Mouse (Mus musculus) embryonic fibroblast, embryonic 13.5 days (primary cell): ENCODE results near the gene Magt1.

ENCODE experiments used
- CTCF ChIP-seq: IDR thresholded peaks from 2 replicates; pipeline ENCODE4 v1.5.1; 2011; ENCODE audit warnings: mild to moderate bottlenecking, control low read depth, low read length, moderate library complexity, borderline replicate concordance; ENCODE audit not compliant: insufficient read depth
- POLR2A ChIP-seq: IDR thresholded peaks from 2 replicates; pipeline ENCODE4 v1.6.1; 2011; ENCODE audit warnings: low read depth, mild to moderate bottlenecking, control low read depth, low read length, moderate library complexity

DNA sequence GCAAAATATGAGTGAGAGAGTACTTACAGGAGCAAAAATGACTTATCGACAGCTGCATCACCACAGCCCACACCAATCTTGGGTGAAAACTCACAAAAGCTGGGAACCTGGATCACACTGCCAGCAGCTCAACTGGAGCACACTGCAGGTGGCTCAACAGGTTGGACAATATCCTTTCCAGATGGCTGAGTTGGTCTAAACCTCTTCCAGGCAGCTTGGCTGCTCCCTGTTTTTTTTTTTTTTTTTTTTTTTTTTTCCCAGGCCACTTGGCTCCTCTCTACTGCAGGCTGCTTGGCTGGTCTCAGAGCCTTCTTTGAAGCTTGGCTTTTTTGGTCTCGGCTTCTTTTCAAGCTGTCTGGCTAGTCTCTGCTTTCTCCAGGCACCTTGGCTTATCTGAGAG is 57.7 kb downstream of the Magt1 start:
- TF ChIP-seq POLR2A (no peak), CTCF (no peak)
